Mouse (Mus musculus) cortical plate, adult 2 months (tissue): ENCODE results near the gene Rab5c.

Experiments used
- CTCF ChIP-seq: fragments of 200-500 bp; IDR thresholded peaks from 2 replicates; pipeline ENCODE4 v1.5.1; 2011; ENCODE audit warnings: mild to moderate bottlenecking, control low read depth, low read length; ENCODE audit not compliant: insufficient read depth; ENCODE audit errors: extremely low read depth
- POLR2A ChIP-seq: fragments of 200-500 bp; IDR thresholded peaks from 2 replicates; pipeline ENCODE4 v1.6.1; 2011; ENCODE audit warnings: mild to moderate bottlenecking, low read length, control low read depth; ENCODE audit not compliant: insufficient read depth; ENCODE audit errors: extremely low read depth

DNA sequence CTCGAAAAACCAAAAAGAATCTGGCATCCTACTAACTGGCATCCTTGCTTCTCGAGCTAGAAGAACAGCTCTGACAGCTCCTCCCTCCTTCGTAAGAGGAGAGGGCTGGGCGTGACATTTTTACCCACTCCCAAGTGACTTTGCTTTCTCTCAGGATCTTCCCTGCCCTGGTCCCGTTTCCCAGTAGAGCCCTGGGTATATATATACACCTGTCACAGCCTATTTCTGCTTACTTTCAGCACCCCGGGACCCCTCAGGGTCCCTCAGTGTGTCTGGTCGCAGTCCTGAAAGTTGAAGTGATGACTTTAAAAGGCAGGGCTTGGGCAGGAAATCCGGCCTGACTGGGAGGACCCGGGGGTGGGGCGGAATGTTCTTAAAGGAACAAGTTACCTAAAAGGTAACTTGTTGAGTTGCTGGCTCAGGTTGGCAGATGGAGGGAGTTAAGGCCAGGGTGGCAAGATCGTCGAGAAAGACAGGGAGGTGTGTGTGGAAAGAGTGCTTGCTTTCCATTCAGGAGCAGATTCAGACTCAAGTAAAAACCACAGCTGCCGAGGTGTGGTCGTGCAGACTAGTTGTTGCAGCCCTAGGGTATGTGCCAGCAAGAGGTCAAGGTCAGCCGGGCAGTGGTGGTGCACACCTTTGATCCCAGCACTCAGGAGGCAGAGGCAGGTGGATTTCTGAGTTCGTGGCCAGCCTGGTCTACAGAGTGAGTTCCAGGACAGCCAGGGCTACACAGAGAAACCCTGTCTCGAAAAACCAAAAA, 32.8 kb upstream of the Rab5c start, which contains the start of gene Ghdc:
- TF ChIP-seq CTCF (no peak), POLR2A (no peak)
